Mouse (Mus musculus) hindbrain, embryonic 14.5 days (tissue): ENCODE measurements around the gene Ccm2. TPM values are rescaled to one million over a fixed set of nuclear protein-coding genes. Genes with fewer than 3 reads are reported as not detected.

Experiments
- ATAC-seq: fragments of 200-750 bp; cut with Nextera tagmentation; 2 replicates; pipeline ENCODE4 v1.8.0; 2017; ENCODE audit warnings: moderate number of reproducible peaks, mild to moderate bottlenecking, moderate TSS enrichment, moderate library complexity; ENCODE audit not compliant: low FRiP score
- DNase-seq: peaks from one replicate; pipeline ENCODE4 v3.0.0-alpha.2; 2015; ENCODE audit warnings: low spot score
- H3K27ac ChIP-seq: fragments of 300-500 bp; sonication (generic); 2 replicates; pipeline ENCODE4 v1.5.1; 2014; ENCODE audit warnings: mild to moderate bottlenecking, moderate library complexity
- H3K27me3 ChIP-seq: fragments of 300-500 bp; sonication (generic); 2 replicates; pipeline ENCODE4 v1.6.1; 2014; ENCODE audit warnings: mild to moderate bottlenecking, low read length, mixed read lengths; ENCODE audit not compliant: control insufficient read depth, insufficient read depth
- H3K36me3 ChIP-seq: fragments of 300-500 bp; sonication (generic); replicated peaks from 2 replicates; pipeline ENCODE4 v1.6.1; 2014; ENCODE audit not compliant: control insufficient read depth, insufficient read depth
- H3K4me1 ChIP-seq: fragments of 300-500 bp; sonication (generic); replicated peaks from 2 replicates; pipeline ENCODE4 v1.6.1; 2014; ENCODE audit warnings: antibody characterized with exemption, low read length, mixed read lengths; ENCODE audit not compliant: control insufficient read depth, insufficient read depth
- H3K4me2 ChIP-seq: fragments of 300-500 bp; sonication (generic); replicated peaks from 2 replicates; pipeline ENCODE4 v1.6.1; 2014; ENCODE audit warnings: mild to moderate bottlenecking, moderate library complexity
- H3K4me3 ChIP-seq: fragments of 300-500 bp; sonication (generic); replicated peaks from 2 replicates; pipeline ENCODE4 v1.5.1; 2014; ENCODE audit warnings: mild to moderate bottlenecking, low read length
- H3K9ac ChIP-seq: fragments of 300-500 bp; sonication (generic); 2 replicates; pipeline ENCODE4 v1.6.1; 2014
- H3K9me3 ChIP-seq: fragments of 300-500 bp; sonication (generic); 2 replicates; pipeline ENCODE4 v1.6.1; 2016; ENCODE audit warnings: low read length; ENCODE audit not compliant: control insufficient read depth
- WGBS: fragments of 180-500 bp; shearing (Covaris S2); extraction: QIAGEN DNeasy Blood & Tissue Kit; methylation state at CpG from one replicate; pipeline ENCODE4 v1.1.7; 2014; 5-methylcytosine and 5-hydroxymethylcytosine counted together
- polyA plus RNA-seq: library from polyadenylated mRNA; unstranded; fragments of >200 nt; fragmentation: Nextera tagmentation; extraction: Ambion mirVana; gene quantifications from 2 replicates; pipeline ENCODE4 v1.2.1, GENCODE M21; 2014

Gene Ccm2
- 89.0 and 89.4 TPM in 2 replicates for polyA plus RNA-seq

DNA sequence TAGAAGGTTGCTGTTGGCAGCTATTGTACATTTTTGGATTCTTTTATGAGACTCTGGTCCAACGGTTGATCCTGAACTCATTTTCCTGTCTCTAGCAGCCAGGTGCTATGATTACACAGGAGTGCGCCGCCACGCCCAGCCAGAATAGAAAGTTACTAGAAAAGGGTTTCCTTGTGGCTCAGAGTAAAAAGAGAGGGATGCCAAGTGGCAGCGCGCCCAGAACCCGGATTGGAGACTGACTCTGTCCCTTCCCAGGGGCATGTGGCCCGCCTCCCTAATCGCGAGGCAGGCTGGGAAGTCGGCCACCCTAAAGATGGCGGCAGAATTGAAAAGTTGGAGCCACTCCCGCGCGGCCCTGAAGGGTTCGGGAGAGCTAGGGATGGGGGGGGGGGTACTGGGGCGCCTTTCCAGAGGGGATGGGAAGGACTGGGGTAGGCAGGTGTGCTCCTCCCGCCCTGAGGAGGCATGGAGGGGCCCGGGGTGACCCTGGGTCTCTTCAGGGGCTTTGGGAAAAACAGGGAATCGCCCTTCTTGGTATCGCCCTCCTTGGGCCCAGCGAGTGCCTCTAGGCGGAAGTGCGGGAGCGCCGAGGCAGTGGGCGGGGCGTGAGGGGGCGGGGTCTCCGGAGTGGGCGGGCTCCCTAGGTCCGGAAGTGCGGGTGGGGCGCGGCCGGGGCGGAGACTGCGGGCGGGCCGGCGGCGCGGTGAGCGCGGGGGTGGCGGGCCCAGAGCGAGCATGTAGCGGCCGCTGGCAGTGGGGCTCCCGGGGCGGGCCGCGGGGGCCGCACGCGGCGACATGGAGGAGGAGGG lies at the start of gene Ccm2:
TSS of gene Ccm2 (plus strand) at position 683 of the 809 bp plus-strand sequence.
- DNase-seq (peak; percentile 94), ATAC-seq (peak; percentile 96)
- Histone ChIP-seq H3K9ac (peak within 1 kb of the TSS; percentile 80), H3K4me2 (peak within 1 kb of the TSS; percentile 75), H3K4me1 (peaks cover 14% of the 10 kb centered on the region), H3K9me3 (no peaks in the 10 kb centered on the region), H3K4me3 (peak within 1 kb of the TSS; percentile 75), H3K27me3 (no peaks in the 10 kb centered on the region), H3K27ac (peak within 1 kb of the TSS; percentile 93), H3K36me3 (no peaks in the 10 kb centered on the region)
- 1% methylated on average over 29 of the region's 57 CpGs for WGBS

GRCm38 (mm10) chr11:6497311-6497948 lies 49.3 kb upstream of the Ccm2 start:
- 83% methylated on average over 12 of the region's 12 CpGs for WGBS
- Histone ChIP-seq H3K27me3 (no peaks in the 10 kb centered on the region), H3K4me2 (no peak overlapping the region), H3K4me1 (no peaks in the 10 kb centered on the region), H3K4me3 (no peak overlapping the region), H3K36me3 (no peaks in the 10 kb centered on the region), H3K27ac (no peak overlapping the region), H3K9ac (no peak overlapping the region), H3K9me3 (no peaks in the 10 kb centered on the region)
- no peak for ATAC-seq
- no peak for DNase-seq

DNA sequence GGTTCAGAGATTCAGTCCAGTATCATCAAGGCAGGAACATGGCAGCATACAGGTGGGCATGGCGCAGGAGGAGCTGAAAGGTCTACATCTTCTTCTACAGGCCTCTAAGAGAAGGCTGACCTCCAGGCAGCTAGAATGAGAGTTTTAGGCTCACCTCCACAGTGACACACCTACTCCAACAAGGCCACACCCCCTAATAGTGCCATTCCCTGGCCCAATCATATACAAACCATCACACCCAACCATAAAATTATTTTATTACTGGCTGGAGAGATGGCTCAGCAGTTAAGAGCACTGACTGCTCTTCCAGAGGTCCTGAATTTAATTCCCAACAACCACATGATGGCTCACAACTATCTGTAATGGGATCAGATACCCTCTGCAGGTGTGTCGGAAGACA lies 44.2 kb upstream of the Ccm2 start:
- Histone ChIP-seq H3K4me1 (no peaks in the 10 kb centered on the region), H3K9me3 (no peaks in the 10 kb centered on the region), H3K27ac (no peak overlapping the region), H3K4me3 (no peak overlapping the region), H3K9ac (no peak overlapping the region), H3K4me2 (no peak overlapping the region), H3K27me3 (no peaks in the 10 kb centered on the region), H3K36me3 (no peaks in the 10 kb centered on the region)
- WGBS, result 95% methylated on average over 2 of the region's 2 CpGs
- no peak for ATAC-seq
- DNase-seq, result no peak

- Histone ChIP-seq H3K4me1 (no peaks in the 10 kb centered on the region), H3K4me2 (no peak overlapping the region), H3K9ac (no peak overlapping the region), H3K36me3 (no peaks in the 10 kb centered on the region), H3K4me3 (no peak overlapping the region), H3K9me3 (no peaks in the 10 kb centered on the region), H3K27me3 (no peaks in the 10 kb centered on the region), H3K27ac (no peak overlapping the region)
- ATAC-seq (no peak), DNase-seq (no peak)
- 80% methylated on average over 3 of the region's 3 CpGs for WGBS
These were observed 42.5 kb upstream of the Ccm2 start for GRCm38 (mm10) chr11:6504226-6504625.

DNA sequence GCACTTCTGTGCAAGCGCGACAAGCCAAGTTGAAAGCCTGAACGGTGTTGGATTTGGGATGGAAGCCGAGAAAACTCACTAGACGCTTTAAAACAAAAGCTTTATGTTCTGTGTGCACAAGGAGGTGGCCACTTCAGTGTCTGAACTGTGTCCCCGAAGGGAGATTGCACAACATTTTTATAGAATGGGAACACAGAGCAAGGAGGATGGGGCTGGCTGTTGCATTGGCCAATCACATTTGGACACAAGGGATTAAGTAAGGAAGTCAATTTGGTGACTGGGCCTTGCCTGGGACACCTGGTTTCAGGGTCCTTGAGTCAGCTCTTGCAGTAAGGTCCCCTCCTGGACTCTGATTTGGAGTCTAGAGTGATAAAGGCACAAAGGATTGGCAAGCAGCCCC lies 42.0 kb upstream of the Ccm2 start:
- ATAC-seq (no peak), DNase-seq (no peak)
- Histone ChIP-seq H3K36me3 (no peaks in the 10 kb centered on the region), H3K9me3 (no peaks in the 10 kb centered on the region), H3K4me1 (no peaks in the 10 kb centered on the region), H3K4me3 (no peak overlapping the region), H3K4me2 (no peak overlapping the region), H3K27ac (no peak overlapping the region), H3K27me3 (no peaks in the 10 kb centered on the region), H3K9ac (no peak overlapping the region)
- 86% methylated on average over 6 of the region's 6 CpGs for WGBS

GRCm38 (mm10) chr11:6506516-6506915 lies 40.2 kb upstream of the Ccm2 start:
- DNase-seq, result no peak
- H3K36me3 ChIP-seq, result no peaks in the 10 kb centered on the region
- H3K27me3 ChIP-seq, result no peaks in the 10 kb centered on the region
- no peak for ATAC-seq
- H3K9ac ChIP-seq, result no peak overlapping the region
- no peak overlapping the region for H3K27ac ChIP-seq
- no peak overlapping the region for H3K4me3 ChIP-seq
- H3K4me1 ChIP-seq, result no peaks in the 10 kb centered on the region
- no peaks in the 10 kb centered on the region for H3K9me3 ChIP-seq
- H3K4me2 ChIP-seq, result no peak overlapping the region
- 87% methylated on average over 9 of the region's 9 CpGs for WGBS

DNA sequence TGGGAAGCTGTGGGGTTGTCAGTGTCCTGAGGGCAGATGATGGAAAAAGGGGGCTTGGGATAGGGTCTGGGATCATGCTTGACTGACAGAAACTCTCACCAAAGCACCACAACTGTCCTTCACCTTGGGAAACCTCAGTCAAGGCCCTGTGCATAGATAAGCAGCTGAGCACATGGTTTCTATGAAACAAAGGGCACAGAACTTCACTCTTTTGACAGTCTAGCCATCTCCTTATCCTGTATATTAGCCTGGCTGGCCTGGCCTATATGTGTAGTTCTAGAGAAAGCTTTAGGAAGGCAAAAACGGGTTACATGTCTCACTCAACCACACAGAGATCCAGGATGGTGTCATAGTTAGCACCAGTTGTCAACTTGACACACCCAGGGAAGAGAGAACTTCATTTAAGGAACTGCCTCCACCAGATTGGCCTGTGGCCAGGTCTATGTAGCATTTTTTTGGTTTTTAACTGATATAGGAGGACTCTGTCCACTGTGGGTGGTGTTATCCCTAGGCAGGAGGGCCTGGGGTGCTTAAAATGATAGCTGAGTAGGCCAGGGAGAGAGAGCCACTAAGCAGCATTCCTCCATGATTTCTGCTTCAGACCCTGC lies 38.3 kb upstream of the Ccm2 start:
- Histone ChIP-seq H3K9ac (no peak overlapping the region), H3K36me3 (no peaks in the 10 kb centered on the region), H3K27ac (no peak overlapping the region), H3K27me3 (no peaks in the 10 kb centered on the region), H3K9me3 (no peaks in the 10 kb centered on the region), H3K4me2 (no peak overlapping the region), H3K4me1 (no peaks in the 10 kb centered on the region), H3K4me3 (no peak overlapping the region)
- ATAC-seq, result no peak
- WGBS, result 58% methylated on average over 1 of the region's 1 CpGs
- no peak for DNase-seq

DNA sequence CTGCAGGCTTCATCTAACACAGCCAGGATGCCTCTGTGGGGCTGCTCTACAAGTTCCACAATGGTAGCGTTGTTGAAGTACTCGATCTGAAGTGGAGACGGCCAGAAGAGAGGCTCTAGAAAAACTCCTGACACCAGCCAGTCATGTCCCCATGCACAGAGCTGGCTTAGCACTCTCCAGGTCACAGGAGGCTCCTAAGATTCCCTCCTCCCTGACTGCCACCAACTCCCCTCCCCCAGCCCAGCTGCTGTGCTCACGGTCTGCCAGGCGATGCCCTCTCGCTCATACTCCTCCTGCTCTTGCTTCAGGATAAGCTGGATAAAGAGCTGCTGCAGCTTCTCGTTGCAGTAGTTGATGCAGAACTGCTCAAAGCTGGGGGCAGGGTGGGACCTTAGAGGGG lies 31.9 kb upstream of the Ccm2 start:
- no peak for DNase-seq
- no peak for ATAC-seq
- WGBS, result 49% methylated on average over 7 of the region's 7 CpGs

GRCm38 (mm10) chr11:6519491-6520033 lies 27.1 kb upstream of the Ccm2 start:
- H3K9me3 ChIP-seq, result no peaks in the 10 kb centered on the region
- H3K9ac ChIP-seq, result no peak overlapping the region
- no peak overlapping the region for H3K27ac ChIP-seq
- WGBS, result 76% methylated on average over 11 of the region's 11 CpGs
- H3K4me2 ChIP-seq, result no peak overlapping the region
- peaks cover 5% of the 10 kb centered on the region for H3K36me3 ChIP-seq
- H3K4me3 ChIP-seq, result no peak overlapping the region
- DNase-seq (no peak), ATAC-seq (no peak)
- H3K4me1 ChIP-seq, result no peaks in the 10 kb centered on the region
- no peaks in the 10 kb centered on the region for H3K27me3 ChIP-seq

More for the DNA sequence above, 31.9 kb upstream of the Ccm2 start:
- Histone ChIP-seq H3K9ac (no peak overlapping the region), H3K27ac (no peak overlapping the region), H3K36me3 (no peaks in the 10 kb centered on the region), H3K27me3 (no peaks in the 10 kb centered on the region), H3K4me3 (no peak overlapping the region), H3K4me2 (no peak overlapping the region), H3K4me1 (no peaks in the 10 kb centered on the region), H3K9me3 (no peaks in the 10 kb centered on the region)
